Mouse (Mus musculus): ENCODE measurements around the gene Kcnj12. TPM values are rescaled to one million over a fixed set of nuclear protein-coding genes. Genes with fewer than 3 reads are reported as not detected.

Kcnj12 gene
- total RNA-seq, 2 experiments from 2014 or later, result 8.2 to 8.3 TPM

- no peak for DNase-seq (ENCODE audit: extremely low spot score in 1 of 2, low spot score in 2 of 2)
- intact Hi-C loops (cut with DNase I), result no loop called here
Observed at GRCm38 (mm10) chr11:61023416-61024200, 1.2 kb downstream of the Kcnj12 start.

DNA sequence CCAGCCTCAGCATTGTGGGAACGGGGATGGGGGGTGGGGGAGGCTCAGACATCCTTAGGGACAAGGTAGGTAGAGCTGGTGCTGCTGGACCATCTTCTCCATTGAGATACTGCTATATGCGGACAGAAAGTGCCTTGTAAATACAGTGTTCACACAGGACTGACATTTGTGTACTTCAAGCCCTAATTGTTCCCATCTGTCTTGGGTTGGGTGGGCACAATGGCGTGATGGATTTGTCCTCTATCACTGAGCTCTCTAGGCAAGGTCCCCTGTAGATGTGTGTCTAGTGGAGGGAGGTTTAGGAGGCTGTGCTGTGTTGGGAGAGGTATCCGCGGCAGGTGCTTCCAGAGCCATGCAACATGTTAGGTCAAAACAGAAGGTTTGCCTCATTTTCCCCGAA lies 2.0 kb downstream of the Kcnj12 start:
- no peak for DNase-seq (ENCODE audit: extremely low spot score in 1 of 2, low spot score in 2 of 2)
- intact Hi-C loops (cut with DNase I), result no loop called here

- peak in 1 of 2 experiments; percentile 39 for DNase-seq (ENCODE audit: extremely low spot score in 1 of 2, low spot score in 2 of 2)
- intact Hi-C loops (cut with DNase I), result no loop called here
Observed at GRCm38 (mm10) chr11:61024996-61025395, 2.6 kb downstream of the Kcnj12 start.

GRCm38 (mm10) chr11:61025594-61025993 lies 3.2 kb downstream of the Kcnj12 start:
- intact Hi-C loops (cut with DNase I), result no loop called here
- DNase-seq (ENCODE audit: extremely low spot score in 1 of 2, low spot score in 2 of 2), result peak in 1 of 2 experiments; percentile 13

DNA sequence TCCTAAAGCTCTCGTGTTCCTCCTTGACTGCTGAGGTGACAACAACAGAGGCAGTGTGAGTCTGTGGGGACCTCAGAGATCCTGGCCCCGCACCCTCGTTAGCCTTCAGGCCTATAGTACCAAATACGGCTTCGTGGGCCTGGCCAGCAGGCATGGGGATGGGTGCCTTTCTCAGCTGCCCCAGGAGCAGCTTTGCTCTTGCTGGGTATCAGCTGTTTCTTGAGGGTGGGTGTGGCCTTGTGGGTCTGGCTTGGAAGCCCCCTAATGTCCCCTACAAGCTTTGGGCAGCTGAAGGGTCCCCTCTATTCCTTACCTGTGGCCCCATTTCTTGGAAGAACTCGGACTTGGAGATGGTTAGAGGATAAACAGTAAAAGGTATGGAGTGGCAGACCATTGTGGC lies 4.0 kb downstream of the Kcnj12 start:
- DNase-seq (ENCODE audit: extremely low spot score in 1 of 2, low spot score in 2 of 2), result peak in 1 of 2 experiments; percentile 14
- intact Hi-C loops (cut with DNase I), result no loop called here

GRCm38 (mm10) chr11:61027160-61027559 lies 4.8 kb downstream of the Kcnj12 start:
- DNase-seq (ENCODE audit: extremely low spot score in 1 of 2, low spot score in 2 of 2), result no peak
- intact Hi-C loops (cut with DNase I), result no loop called here

- intact Hi-C loops (cut with DNase I), result no loop called here
- peak in 1 of 2 experiments; percentile 67 for DNase-seq (ENCODE audit: extremely low spot score in 1 of 2, low spot score in 2 of 2)
Observed at GRCm38 (mm10) chr11:61028211-61028950, 6.0 kb downstream of the Kcnj12 start.

DNA sequence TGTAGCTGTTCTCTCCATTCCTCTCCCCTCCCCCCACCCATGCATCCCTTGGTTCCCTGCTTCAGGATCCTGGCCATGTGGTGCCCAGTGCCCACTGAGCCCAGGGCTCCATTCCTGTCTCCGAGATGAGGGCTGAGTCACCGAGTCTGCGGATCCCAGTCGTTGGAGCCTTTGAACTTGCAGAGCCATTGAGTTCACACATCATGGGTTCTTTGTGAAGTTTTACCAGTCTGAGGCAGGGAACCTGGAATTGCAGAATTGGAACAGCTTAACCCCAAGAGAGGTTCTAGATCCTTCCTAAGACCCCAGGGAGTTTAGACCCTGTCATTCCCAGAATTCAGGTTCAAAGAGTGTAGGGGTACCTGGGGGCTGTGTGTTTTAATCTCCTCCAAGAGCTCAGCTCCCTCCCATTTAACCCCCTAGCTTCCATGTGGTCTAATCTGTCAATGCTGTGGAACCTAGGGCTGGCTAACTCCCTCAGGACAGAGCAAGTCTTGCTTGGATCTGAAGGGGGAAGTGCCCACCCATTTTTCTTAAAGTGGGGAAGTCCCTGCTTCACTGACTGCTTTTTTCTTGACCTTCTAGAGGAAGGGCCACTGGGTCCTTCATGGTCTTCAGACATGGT lies 6.9 kb downstream of the Kcnj12 start:
- intact Hi-C loops (cut with DNase I), result no loop called here
- no peak for DNase-seq (ENCODE audit: extremely low spot score in 1 of 2, low spot score in 2 of 2)

- intact Hi-C loops (cut with DNase I), result no loop called here
- DNase-seq (ENCODE audit: extremely low spot score in 1 of 2, low spot score in 2 of 2), result peak in 1 of 2 experiments; percentile 14
Observed at GRCm38 (mm10) chr11:61029864-61030595, 7.7 kb downstream of the Kcnj12 start.

DNA sequence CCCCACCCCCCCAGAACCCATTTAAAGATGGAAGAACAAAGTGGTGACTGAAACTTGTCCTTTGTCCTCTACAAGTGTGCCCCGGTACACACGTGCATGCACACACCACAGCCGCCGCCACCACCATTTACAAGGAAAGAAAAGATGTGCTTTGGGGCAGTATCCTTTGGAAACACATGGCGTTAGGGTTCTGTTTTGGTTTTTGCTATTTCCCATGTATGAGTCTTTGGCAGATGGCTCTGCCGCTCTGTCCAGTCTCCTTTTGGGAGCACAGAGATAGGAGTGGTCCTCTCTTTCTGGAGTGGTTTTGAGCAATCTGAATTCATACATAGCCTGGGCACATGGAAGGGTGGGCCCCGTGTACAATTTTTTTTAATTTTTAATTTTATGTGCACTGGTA lies 8.8 kb downstream of the Kcnj12 start:
- peak in 1 of 2 experiments; percentile 11 for DNase-seq (ENCODE audit: extremely low spot score in 1 of 2, low spot score in 2 of 2)
- intact Hi-C loops (cut with DNase I), result no loop called here

DNA sequence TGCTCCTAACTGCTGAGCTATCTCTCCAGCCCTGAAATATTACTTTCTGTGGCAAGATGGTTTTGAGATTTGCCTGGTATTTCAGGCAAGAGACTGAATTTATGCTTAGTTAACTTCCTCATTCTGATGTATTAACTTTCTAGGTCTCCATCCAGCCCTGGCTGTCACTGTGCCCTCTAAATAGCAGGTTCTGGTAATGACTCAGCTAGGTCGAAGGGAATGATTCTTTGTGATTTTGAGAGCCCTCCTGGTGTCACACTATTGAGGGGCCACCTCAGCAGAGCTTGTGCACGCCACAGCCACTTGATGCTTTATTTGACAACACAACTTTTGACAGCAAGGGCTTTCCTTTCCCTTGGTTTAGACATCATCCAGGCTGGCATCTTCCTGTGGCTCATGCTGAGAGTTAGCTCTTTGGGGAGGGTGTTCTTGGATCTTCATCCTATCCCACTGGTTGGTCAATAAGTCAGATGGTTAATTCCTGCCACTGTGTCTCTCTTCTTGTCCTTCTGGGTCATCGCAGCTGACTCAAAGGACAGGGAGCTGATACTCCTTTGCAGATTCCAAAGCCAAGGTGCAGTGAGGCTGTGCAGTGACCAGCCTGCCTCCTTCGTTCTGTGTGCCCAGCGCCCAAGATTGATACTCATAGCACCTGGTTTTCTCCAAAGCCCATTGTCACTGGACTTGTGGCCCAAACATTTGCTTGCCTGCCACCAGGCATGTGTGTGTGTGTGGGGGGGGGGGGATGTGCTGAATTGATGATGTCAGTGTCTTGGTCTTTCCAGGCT lies 9.5 kb downstream of the Kcnj12 start:
- peak in 1 of 2 experiments; percentile 8 for DNase-seq (ENCODE audit: extremely low spot score in 1 of 2, low spot score in 2 of 2)
- intact Hi-C loops (cut with DNase I), result no loop called here

GRCm38 (mm10) chr11:61032481-61032880 lies 10.1 kb downstream of the Kcnj12 start:
- DNase-seq (ENCODE audit: extremely low spot score in 1 of 2, low spot score in 2 of 2), result peak in 1 of 2 experiments; percentile 9
- intact Hi-C loops (cut with DNase I), result no loop called here

- intact Hi-C loops (cut with DNase I), result no loop called here
- peak in 1 of 2 experiments; percentile 5 for DNase-seq (ENCODE audit: extremely low spot score in 1 of 2, low spot score in 2 of 2)
Observed at GRCm38 (mm10) chr11:61033160-61033559, 10.8 kb downstream of the Kcnj12 start.

- intact Hi-C loops (cut with DNase I), result no loop called here
Observed at GRCm38 (mm10) chr11:61036639-61037038, 14.3 kb downstream of the Kcnj12 start.

GRCm38 (mm10) chr11:61038277-61038782 lies 16.0 kb downstream of the Kcnj12 start:
- intact Hi-C loops (cut with DNase I), result no loop called here

More at GRCm38 (mm10) chr11:61036639-61037038, 14.3 kb downstream of the Kcnj12 start:
- DNase-seq (ENCODE audit: extremely low spot score in 1 of 2, low spot score in 2 of 2), result no peak

DNA sequence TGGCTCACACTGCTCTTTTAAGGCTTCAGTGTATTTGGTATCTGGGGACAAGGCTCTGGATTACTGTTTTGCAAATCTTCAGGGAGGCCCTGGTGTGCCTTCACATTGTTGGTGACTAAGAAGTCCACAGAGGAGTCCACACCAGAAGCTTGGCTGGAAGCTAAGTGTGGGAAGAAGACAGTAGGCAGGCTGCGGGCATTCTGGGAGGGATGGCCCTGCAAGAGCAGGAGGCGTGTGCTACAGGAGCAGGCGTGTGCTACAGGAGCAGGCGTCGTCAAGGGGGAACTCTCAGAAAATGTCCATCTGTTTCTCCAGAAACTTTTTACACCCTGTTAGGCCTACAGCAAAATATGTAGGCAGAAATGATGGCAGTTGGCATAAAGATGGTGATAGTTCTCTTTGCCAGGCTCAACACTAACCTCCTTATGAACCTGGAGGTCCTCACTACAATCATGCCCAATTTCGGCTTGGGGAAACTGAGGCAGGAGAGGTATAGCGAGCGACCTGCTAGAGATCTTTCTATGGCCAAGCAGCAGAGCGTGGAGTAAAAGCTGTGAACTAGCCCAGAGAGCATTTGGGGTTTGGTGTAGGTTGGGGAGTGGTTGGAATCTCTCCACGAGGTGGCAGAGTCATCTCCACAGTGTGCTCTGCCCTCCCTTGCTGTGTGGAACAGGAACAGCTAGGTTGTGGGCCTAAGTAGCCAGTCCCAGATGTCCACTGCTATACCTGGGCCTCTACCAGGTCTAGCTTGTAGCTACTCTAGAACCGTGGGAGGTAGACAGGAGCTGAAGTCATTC lies 18.7 kb downstream of the Kcnj12 start:
- DNase-seq (ENCODE audit: extremely low spot score in 1 of 2, low spot score in 2 of 2), result no peak
- intact Hi-C loops (cut with DNase I), result no loop called here

More at GRCm38 (mm10) chr11:61038277-61038782, 16.0 kb downstream of the Kcnj12 start:
- no peak for DNase-seq (ENCODE audit: extremely low spot score in 1 of 2, low spot score in 2 of 2)

- DNase-seq (ENCODE audit: extremely low spot score in 1 of 2, low spot score in 2 of 2), result no peak
- intact Hi-C loops (cut with DNase I), result no loop called here
Observed at GRCm38 (mm10) chr11:61042593-61042992, 20.2 kb downstream of the Kcnj12 start.

All from left cerebral cortex, postnatal 10 days (tissue).